Mouse (Mus musculus) testis, adult 2 months (tissue): Measurements from ENCODE around the gene Gria1.

Source experiments
- CTCF ChIP-seq: fragments of 200-500 bp; IDR thresholded peaks from 2 replicates; pipeline ENCODE4 v1.5.1; 2012; ENCODE audit warnings: low read depth, mild to moderate bottlenecking, inconsistent platforms, low read length, moderate library complexity; ENCODE audit not compliant: control insufficient read depth, insufficient read depth, insufficient replicate concordance
- POLR2A ChIP-seq: fragments of 200-500 bp; IDR thresholded peaks from 2 replicates; pipeline ENCODE4 v1.6.1; 2012; ENCODE audit warnings: low read depth, mild to moderate bottlenecking, inconsistent platforms, low read length, moderate library complexity; ENCODE audit not compliant: control insufficient read depth

DNA sequence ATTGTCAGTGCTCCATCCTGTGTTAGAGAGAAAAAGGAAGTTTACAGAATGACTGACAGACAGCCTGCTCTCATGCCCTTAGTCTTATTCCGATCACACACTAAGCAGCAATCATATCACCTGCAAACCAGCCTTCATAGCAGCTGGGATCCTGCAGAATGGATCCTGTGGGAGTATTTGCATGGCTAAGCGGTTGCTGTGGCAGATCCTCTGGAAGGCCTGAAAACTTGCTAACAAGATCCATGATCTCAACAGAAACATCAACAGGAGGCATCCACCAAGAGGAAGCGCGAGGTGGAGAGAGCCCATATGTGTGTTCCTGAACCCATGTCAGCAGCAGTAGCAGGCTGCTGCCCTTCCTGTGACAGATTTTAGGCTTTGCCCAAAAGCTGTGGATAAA lies 173.0 kb downstream of the Gria1 start:
- TF ChIP-seq CTCF (no peak), POLR2A (no peak)
